Mouse (Mus musculus) kidney, adult 9 months (tissue): ENCODE measurements around the gene Pms2.
A peak's percentile ranks its signal among the peaks of the same experiment; 100 is the strongest.

Source experiments
- DNase-seq: peaks from one replicate; pipeline ENCODE4 v3.0.0; 2022

The Pms2 gene

DNA sequence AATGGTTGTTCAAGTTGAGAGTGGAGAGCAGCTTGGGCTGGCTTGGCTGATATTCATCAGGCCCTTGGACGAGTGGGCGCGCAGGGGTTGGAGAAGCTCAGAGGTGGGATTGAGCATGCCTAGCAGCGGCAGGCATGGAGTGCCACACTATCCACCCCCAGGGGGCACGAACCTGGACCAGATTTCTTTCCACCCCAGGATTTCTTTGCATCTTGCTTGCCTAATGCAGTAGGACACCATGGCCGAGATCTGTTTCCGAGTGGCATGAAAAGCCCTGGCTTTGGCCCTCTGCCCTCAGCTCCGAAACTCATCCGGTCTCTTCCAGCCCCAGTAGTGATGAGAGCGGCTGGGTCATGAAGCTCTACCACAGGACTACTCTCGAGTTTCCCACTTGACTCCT is 23.6 kb downstream of the Pms2 start:
- DNase-seq = no peak

- no peak for DNase-seq
Observed at GRCm38 (mm10) chr5:143933875-143934274, 24.1 kb downstream of the Pms2 start.

DNA sequence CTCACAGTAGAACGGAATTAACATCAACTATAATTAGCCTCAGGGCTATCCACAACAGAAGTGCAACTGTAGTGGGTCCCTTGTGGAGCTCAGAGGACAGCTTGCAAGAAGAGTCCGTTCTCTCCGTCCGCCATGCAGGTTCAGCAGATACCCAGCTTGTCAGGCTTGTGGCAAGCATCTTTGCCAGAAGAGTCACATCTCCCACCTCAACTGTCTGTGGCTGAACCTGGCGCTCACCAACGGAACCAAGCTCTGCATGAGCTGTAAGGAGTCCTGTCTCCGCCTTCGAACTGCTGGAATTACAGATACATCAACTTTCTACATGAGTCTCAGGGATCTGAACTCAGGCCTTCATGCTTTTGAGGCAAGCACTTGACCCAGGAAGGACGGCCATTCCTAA is 26.4 kb downstream of the Pms2 start:
- no peak for DNase-seq

- DNase-seq = no peak
Observed at GRCm38 (mm10) chr5:143941588-143941987, 31.8 kb downstream of the Pms2 start.

GRCm38 (mm10) chr5:143943231-143944125 is 33.7 kb downstream of the Pms2 start:
- no peak for DNase-seq

DNA sequence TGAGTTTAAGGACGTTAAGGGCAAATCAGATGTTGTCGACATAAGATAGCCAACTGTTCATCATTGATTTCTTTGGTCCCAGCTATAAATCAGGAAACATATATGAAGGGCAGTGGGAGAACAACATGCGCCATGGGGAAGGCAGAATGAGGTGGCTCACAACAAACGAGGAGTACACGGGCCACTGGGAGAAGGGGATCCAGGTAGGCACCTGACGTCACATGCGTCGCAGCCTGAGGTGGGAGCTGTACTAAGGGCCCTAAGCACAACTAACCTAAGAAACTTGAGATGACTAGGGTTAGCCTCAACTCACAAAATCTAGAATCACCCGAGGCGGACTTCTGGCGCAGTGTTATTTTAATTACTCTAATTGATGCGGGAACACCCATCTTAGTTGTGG is 38.6 kb downstream of the Pms2 start:
- no peak for DNase-seq

- no peak for DNase-seq
Observed at GRCm38 (mm10) chr5:143950016-143950415, 40.3 kb downstream of the Pms2 start.

GRCm38 (mm10) chr5:143957101-143957500 is 47.3 kb downstream of the Pms2 start:
- DNase-seq = no peak

DNA sequence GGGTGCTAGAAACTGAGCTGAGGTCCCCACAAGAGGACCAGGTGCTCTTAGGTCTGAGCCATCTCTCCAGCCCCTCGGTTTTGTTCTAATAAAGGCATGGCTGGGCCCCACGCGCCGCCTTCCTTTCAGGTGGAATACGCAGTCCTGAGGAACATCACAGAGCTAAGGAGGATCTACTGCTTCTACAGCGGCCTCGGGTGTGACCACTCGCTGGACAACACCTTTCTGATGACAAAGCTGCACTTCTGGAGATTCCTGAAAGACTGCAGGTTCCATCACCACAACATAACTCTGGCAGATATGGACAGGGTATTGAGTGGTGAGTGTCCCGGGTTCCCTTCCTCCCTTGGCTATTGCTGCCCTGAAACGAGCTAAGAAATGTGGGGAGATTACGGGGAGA is 49.8 kb downstream of the Pms2 start:
- no peak for DNase-seq

DNA sequence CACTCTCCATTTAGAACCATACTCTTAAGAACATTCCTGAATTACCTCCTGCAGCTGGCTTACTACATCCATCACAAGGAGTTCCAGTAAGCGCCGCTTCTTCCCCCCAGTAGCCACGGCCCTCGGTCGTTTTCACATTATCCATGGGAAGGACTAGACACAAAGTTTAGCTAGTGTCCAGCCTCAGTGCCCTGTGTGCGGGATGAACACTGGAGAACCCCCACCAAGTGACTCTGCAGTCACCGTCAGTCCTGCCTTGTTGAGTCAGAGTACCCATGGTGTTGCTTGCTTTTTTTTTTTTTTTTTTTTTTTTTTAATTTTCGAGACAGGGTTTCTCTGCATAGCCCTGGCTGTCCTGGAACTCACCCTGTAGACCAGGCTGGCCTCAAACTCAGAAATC is 51.4 kb downstream of the Pms2 start:
- no peak for DNase-seq

DNA sequence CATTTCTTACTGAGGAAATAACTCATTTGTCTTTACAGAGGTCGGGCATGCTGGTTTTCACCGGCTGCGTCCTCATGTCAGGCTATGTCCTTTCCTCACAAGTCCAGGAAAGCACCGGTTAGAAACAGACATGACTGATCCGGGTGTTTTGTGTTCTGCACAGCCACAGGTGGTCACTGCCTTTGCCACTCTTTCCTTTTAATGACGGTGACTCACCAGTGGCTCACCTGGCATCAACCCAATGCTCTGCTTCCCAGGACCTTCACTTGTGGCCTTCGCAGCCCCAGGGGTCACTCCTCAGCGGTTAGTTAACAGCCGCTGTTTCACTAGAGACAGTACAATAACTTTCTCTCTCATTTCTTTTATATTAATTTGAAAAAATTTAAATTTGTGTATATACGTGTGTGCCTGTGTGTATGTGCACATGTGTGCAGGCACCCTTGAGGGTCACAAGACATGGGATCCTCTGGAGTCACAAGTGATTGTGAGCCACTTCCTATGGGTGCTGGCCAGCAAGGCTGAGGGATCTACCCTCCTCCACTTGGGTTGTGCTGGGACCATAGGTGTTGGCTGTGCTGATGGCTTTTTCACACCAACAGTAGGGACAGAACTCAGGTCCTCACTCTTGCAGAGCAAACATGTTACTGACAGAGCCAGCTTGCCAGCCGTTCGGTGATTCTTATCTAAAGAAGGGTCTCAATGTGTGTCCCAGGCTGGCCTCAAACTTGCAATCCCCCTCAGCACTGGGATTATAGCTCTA is 56.0 kb downstream of the Pms2 start:
- DNase-seq = no peak

DNA sequence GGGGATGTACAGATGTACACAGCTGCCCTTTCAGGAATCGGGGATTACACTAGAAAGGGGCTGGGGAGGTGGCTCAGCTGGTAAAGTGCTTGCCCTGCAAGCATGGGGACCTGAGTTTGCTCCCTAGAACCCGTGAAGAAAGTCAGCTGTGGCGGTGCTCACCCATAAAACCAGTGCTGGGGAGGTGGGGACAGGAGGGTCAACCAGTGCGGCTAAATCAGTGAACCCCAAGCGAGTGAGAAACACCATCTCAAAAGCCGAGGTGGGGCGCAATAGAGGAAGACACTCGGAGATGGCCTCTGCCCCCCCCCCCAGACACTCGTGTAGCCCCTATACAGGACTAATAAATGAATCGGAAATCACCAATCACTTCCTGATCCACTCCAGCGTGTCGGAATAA is 56.9 kb downstream of the Pms2 start:
- DNase-seq = no peak

DNA sequence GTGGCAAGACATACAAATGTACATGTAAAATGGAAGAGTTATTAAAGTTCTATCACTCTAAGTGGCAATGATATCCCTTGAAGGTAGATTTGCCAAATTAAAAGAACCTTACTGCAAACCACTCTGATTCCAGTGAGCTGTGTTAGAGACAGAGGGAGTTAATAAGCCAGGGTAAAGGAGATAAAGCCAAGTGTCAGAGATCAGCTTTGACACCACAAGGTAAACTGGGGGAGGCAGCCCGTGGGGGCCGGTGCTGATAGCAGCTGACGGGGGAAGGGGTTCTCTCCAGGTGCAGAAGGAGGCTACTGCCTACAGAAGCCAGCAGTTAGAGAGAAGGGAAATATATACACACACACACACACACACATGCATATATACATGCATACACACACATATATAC is 62.9 kb downstream of the Pms2 start:
- DNase-seq = no peak

DNA sequence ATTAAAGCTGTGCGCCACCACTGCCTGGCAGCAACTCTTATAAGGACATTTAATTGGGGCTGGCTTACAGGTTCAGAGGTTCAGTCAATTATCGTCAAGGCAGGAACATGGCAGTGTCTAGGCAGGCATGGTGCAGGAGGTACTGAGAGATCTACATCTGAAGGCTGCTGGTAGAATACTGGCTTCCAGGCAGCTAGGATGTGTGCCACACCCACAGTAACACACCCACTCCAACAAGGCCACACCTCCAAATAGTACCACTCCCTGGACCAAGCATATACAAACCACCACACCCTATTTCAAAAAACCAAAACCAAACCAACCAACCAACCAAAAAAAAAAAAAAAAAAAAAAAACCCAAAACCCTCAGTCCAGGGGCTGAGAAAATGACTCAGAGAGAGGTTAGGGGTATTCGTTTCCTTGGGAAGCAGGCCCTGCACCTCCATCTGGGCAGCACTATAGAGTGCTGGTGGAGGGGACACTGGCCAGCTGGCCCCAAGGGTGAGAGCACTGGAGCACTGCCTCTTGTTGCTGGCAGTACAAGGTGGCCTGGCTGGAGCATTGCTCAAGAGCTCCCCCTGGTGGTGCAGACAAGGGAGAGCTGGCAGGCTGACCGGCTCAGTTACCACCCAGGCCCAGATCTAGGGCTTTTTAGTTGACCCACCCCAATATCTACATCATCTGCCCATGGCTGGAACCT is 65.3 kb downstream of the Pms2 start:
- DNase-seq = peak; percentile 50

DNA sequence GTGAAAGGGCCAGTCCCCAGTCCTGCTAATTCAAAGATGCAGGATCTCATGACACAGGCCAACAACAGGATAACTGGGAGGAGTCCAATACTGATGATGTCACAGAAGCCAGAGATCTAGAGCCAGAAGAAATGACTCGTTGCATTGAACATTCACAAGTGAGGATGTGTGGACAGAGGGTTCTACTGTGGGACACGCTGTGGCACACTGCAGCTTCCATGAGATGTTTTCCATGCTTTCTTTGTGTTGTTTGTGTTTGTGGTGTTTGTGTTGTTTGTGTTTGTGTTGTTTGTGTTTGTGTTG is 65.8 kb downstream of the Pms2 start:
- DNase-seq = no peak

DNA sequence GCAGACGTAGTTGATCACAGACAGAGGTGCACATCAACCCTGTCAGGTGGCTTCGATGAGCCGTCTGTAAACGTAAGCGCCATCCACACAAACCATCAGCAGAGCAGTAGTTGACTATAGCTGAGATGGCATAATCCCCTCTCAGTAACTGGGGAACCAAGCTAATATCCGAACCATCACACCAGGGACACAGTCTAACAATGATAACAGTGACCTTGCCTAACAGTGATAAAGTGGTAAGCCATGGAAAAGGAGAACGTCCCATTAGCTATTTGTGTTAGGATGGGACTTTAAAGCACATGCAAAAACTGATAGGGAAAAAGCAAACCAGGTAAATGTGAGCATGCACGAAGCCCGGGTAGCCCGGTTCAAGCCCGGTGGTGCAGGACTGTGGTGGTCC is 66.5 kb downstream of the Pms2 start:
- DNase-seq = no peak

- DNase-seq = no peak
Observed at GRCm38 (mm10) chr5:143976726-143977431, 67.1 kb downstream of the Pms2 start.

DNA sequence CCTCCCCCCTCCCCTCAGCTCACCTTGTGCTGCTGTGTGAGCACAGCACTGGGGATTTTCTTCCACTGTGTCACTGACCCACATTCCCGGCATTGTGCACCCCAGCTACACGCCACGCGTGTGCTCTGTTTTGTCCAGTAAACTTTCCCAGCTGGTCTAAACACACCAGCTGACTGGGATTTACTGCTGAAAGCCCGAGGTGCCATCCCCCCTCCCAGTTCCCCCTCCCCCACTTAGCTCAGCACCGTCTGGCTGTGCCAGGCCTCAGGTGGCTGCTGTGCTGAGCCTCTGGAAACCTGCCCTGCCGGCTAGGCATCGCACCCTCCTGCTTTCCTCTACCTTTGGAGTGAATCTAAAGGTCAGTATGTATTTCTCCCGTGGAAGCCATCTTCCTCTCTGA is 71.1 kb downstream of the Pms2 start:
- DNase-seq = peak; percentile 28

GRCm38 (mm10) chr5:143982361-143982760 is 72.6 kb downstream of the Pms2 start:
- DNase-seq = no peak
